Mouse (Mus musculus) kidney, postnatal 4 days (tissue): ENCODE data around the gene Mprip.
"Not testable (repeated sequence)": the region's sequence is repeated elsewhere in the genome, so short reads cannot be mapped to it uniquely, and the experiment has no call there.

Experiments used
- DNase-seq, 2 experiments: peaks; one replicate each; pipeline ENCODE4 v3.0.0; 2021; ENCODE audit warnings: mixed read lengths in 2 of 2

The Mprip gene

DNA sequence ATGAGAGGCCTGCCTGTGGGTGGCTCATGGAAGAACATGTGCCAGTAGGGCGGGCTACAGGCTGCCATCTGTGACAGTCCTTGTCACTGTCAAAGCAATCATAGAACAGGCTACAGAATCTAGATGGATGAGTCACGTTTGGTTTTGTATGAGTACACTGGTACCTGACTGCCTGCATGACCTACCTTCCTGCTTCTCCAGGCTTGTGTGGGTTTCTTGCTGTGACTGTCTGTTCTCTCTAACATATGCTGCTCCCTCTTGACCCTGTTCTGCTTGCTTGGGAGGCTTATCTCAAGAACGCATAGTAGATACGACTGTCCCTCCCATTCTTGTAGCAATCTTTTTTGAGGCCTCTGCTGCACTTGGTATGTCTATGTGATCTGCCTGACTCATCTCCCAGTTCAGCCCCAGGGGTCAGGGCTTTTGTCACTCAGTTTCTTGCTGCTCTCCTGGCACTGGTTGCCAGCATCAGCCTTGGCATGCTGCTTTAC is 56.7 kb downstream of the Mprip start:
- DNase-seq = no peak

DNA sequence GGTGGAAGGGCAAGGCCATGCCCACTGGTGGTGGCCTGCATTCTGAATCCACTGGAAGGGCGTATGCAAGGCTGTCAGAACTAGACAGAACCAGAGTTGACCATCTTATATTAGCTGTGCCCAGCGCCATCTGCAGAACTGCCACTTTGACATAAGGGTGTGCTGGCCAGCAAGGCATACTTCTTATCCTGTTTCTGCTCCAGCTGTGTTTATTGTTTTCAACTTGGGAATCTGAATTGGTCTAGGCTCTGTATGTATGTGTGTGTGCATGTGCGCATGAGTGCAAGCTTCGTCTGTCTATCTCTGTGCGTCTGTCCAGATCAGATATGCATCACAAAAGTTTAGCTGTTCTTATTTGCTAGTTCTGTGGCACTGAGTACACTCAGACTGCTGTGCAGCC is 58.1 kb downstream of the Mprip start:
- no peak for DNase-seq

DNA sequence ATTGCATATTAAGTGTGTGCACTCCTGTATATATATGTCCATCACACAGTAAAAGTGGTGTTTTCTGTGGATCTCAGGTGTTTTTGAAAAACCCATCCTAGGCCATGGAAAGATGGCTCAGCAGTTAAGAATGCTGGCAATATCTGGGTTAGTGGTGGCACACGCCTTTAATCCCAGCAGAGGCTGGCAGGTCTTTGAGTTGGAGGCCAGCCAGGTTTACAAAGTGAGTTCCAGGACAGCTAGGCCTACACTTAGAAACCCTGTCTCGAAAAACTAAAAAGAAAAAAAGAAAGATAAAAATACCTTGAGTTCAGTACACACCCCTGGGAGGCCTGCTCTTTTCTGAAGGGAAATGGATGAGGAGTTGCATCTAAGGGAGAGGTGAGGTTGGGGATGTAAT is 60.3 kb downstream of the Mprip start:
- no peak for DNase-seq

GRCm38 (mm10) chr11:59727204-59727603 is 66.1 kb downstream of the Mprip start:
- no peak for DNase-seq

GRCm38 (mm10) chr11:59731821-59732220 is 70.7 kb downstream of the Mprip start:
- no peak for DNase-seq

- peak; percentile 58 to 71 for DNase-seq
Measured at GRCm38 (mm10) chr11:59732407-59733066, 71.4 kb downstream of the Mprip start.

DNA sequence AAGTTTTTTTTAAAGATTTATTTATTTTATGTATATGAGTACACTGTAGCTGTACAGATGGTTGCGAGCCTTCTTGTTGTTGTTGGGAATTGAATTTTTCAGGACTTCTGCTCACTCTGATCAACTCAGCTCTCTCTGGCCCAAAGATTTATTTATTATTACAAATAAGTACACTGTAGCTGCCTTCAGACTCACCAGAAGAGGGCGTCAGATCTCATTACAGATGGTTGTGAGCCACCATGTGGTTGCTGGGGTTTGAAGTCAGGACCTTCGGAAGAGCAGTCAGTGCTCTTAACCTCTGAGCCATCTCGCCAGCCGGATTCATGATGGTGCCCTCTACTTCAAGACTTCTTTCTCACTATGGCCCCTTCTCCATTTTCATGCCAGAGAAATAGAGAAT is 72.5 kb downstream of the Mprip start:
- not testable (repeated sequence) for DNase-seq

GRCm38 (mm10) chr11:59734335-59734734 is 73.2 kb downstream of the Mprip start:
- no peak for DNase-seq

DNA sequence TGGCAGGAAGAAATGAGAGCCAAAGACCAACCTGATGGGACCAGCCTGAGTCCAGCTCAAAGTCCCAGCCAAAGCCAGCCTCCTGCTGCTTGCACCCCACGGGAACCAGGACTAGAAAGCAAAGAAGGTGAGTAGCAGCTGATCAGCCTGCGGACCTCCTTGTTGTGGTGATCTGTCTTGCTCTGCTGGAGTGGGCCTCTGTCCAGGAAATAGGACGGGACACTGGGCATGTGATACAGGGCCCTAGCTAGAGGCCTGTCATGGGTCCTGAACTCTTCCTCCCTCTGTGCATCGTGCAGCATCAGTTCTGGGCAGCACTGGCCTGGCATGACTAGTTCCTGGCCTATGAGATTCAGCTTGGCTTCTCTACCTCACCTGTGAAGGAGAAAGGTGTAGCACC is 74.8 kb downstream of the Mprip start:
- not testable (repeated sequence) for DNase-seq

DNA sequence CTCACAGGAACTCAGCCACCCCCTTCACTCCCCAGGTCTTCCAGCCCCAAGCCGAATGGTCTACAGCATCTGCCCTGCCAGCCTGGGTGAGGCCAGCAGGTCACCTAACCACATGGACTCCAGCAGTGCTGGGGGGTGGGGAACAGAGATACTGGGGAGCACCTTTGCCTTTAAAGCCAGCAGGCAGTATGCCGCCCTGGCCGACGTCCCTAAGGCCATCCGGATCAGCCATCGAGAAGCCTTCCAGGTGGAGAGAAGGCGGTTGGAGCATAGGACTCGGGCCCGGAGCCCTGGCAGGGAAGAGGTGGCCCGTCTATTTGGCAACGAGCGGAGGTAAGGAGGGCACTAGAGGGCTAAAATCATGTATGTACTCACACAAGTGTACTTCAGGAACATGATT is 76.1 kb downstream of the Mprip start:
- no peak for DNase-seq

DNA sequence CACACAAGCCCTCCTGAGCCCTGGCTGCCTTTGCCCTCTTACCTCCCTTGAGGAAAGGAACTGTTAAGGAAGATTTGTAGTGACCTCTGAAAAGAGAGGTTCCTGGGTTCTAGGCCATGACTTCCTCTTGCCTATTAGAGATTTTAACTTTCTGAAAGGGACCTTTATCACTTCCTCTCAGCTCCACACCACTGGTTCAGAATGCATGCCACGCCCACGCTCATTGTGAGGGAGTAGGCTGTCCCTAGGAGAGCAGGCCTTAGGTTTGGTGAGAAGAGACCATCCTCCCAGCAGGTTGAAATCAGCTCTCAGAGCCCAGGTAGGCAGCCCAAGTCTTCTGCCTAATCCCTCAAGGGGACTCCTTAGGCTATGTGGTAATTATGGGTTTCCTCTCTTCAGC is 78.9 kb downstream of the Mprip start:
- DNase-seq = no peak

DNA sequence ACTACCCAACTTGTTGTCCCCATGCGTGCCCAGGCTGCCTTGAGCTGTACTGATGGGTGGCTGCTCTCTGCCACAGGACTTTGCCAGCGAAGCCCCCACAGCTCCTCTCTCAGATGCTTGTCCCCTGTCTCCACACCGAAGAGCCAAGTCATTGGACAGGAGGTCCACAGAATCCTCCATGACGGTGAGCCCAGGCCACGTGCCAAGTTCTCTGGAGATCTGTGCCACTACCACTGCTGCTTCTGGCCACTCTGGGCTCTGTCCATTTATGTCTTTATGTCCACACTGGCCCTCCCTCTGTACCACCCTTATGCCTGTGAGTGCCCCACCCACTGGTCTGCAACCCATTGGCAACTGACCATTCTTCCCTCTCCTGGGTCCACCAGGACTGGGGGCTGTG is 80.8 kb downstream of the Mprip start:
- DNase-seq = no peak

GRCm38 (mm10) chr11:59743307-59743706 is 82.2 kb downstream of the Mprip start:
- DNase-seq = no peak

GRCm38 (mm10) chr11:59743712-59744111 is 82.6 kb downstream of the Mprip start:
- DNase-seq = no peak

GRCm38 (mm10) chr11:59744374-59744773 is 83.3 kb downstream of the Mprip start:
- DNase-seq = no peak

- DNase-seq = no peak
Measured at GRCm38 (mm10) chr11:59745851-59746250, 84.7 kb downstream of the Mprip start.

DNA sequence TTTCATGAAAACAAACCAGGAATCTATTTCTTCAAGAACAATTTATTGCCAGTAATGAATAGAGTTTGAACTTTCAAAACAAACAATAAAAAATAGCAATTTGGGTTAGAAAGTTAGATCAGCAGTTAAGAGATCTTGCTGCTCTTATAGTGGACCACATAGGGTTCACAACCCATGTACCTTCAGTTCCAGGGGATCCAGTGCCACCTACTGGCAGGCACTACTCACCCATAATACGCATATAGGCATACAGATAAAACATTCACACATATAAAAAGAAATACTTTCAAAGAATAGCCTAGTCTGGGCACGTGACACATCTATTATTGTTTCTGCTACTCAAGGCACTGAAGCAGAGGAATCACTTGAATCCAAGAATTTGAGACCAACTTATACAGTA is 85.5 kb downstream of the Mprip start:
- DNase-seq = peak; percentile 81 to 82

DNA sequence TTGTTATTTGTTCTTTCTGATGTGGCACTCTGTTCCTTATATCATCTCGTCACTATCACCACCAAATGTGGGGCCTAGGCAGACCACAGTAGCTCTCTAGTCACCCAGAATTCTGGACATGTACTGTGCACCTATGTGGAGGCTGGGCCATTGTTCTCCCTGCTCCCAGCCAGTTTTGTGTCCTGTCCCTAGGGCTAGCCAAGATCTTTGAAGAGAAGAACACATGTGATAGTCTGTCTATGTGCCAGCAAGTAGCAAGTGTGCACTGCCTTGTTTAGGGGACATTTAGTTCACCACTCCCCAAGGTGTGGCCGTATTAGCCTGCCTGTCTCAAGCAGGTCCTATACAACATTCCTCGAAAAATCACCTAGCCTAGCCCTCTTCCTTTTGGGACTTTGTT is 87.9 kb downstream of the Mprip start:
- DNase-seq = no peak

DNA sequence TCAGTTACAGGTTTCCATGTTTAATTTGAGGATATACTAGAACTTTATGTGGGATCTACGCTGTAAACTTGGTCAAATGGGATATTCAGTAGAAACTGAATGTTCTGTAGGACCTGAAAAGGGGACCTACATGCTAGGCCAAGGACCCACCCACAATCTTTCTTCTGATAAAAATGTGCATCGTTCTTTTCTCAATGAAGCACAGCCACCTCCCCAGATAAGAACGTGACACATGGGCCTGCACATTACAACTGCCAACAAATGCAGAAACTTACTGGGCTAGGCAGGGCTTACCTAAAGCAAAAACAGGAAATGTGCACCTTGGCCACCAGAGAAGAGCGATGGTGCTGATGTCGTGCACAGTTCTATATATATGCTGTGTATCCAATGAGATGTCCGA is 93.4 kb downstream of the Mprip start:
- no peak for DNase-seq

DNA sequence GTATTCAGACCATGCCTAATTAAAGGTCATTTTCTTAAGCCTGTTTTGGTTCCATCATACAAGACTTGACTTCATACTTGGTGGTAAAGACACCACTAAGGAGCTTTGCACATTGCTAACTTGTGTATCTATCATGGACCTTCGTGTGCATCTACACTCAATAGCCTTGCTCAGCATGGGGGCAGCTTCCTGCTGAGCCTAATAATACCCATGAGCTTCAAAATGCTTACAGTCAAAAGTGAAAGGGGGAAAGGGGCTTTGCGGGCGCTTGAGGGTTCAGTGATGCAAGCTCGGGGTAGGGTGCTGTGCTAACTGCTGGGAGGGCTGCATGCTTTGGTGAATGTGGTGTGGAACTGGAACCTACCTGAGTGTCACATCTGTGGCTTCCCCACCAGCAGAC is 95.2 kb downstream of the Mprip start:
- DNase-seq = no peak

DNA sequence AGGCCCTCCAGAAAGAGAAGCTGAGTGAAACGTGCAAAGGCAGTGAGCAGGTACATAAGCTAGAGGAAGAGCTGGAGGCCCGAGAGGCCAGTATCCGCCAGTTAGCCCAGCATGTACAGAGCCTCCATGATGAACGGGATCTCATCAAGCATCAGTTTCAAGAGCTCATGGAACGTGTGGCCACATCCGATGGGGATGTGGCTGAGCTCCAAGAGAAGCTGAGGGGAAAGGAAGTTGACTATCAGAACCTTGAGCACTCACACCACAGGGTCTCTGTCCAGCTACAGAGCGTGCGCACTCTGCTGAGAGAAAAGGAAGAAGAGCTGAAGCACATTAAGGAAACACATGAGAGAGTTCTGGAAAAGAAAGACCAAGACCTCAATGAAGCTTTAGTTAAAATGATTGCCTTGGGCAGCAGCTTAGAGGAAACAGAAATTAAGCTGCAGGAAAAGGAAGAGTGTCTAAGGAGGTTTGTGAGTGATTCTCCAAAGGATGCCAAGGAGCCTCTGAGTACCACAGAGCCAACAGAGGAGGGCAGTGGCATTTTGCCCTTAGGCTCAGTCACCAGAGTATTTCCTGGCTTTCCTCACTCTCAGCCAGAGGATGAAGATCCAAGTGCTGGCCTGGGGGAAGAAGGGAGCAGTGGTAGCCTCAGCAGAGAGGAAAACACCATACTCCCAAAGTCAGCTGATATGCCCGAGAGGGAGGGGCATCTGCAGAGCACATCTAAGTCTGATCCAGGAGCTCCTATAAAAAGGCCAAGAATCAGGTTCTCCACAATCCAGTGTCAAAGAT is 97.3 kb downstream of the Mprip start:
- DNase-seq = no peak

DNA sequence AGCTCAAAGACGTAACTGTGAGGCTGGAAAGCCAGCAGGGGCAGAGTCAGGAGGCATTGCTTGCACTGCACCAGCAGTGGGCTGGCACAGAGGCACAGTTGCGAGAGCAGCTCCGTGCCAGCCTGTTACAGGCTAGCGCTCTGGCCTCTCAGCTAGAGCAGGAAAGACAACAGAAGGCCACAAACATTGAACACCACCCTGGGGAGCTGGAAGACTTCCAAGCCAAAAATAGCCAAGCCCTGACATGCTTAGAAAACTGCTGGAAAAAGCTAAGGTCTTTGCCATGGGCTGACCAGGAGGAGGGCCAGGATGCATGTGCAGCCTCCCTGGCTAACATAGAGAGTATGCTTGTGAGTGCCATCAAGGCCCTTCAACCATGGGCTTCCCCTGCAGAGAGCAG is 98.1 kb downstream of the Mprip start:
- DNase-seq = peak in 1 of 2 experiments; percentile 23

DNA sequence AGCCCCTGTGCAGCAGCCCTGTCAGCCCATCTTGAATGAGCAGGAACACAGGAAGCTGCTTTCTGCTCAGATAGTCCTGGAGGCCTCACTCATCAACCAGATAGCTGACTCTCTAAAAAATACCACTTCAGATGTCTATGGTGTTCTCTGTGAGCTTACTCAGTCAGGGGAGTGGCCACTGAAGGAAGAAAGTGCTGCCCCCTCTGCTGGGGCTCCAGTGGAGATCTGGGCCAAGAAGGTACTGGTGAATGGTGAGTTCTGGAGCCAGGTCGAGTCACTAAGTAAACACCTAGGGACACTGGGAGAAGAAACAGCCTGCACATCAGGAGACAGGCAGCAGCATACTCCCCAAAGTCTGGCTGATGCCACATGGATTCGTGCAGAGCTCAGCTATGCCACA is 98.5 kb downstream of the Mprip start:
- DNase-seq = no peak

DNA sequence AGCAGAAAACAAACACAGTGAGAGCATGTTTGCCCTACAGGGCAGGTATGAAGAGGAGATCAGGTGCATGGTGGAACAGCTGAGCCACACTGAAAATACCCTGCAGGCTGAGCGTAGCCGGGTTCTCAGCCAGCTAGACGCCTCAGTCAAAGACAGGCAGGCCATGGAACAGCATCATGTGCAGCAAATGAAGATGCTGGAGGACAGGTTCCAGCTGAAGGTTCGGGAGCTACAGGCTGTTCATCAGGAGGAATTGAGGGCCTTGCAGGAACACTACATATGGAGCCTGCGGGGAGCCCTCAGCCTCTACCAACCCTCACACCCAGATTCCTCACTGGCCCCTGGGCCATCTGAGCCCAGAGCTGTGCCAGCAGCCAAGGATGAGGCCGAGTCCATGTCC is 99.7 kb downstream of the Mprip start:
- no peak for DNase-seq
